Mouse (Mus musculus): Measurements from ENCODE around the gene R3hdml.

GRCm38 (mm10) chr2:163534958-163535524 is 42.9 kb downstream of the R3hdml start:
- peak; percentile 99 for TF ChIP-seq CTCF (IDR thresholded peaks at IDR 0.05; ENCODE audit: borderline replicate concordance, extremely low read depth, insufficient read depth, insufficient read length)
- no peak for TF ChIP-seq POLR2A (IDR thresholded peaks at IDR 0.05; ENCODE audit: borderline replicate concordance, extremely low read depth, insufficient read depth, insufficient read length, poor library complexity, severe bottlenecking)
